Mouse (Mus musculus) heart, embryonic 10.5 days (tissue): ENCODE data around the gene Crebl2. TPM values are rescaled to one million over a fixed set of nuclear protein-coding genes. Genes with fewer than 3 reads are reported as not detected.

ENCODE experiments used
- DNase-seq: peaks from one replicate; pipeline ENCODE4 v3.0.0-alpha.2; 2017; ENCODE audit warnings: low spot score
- H3K27ac ChIP-seq: fragments of 300-500 bp; sonication (generic); 2 replicates; pipeline ENCODE4 v1.5.1; 2016; ENCODE audit warnings: mild to moderate bottlenecking
- H3K27me3 ChIP-seq: fragments of 300-500 bp; sonication (generic); 2 replicates; pipeline ENCODE4 v1.6.1; 2016; ENCODE audit warnings: mild to moderate bottlenecking; ENCODE audit not compliant: poor library complexity, insufficient read depth, severe bottlenecking
- H3K36me3 ChIP-seq: fragments of 300-500 bp; sonication (generic); 2 replicates; pipeline ENCODE4 v1.6.1; 2016; ENCODE audit warnings: mild to moderate bottlenecking, moderate library complexity
- H3K4me1 ChIP-seq: fragments of 300-500 bp; sonication (generic); 2 replicates; pipeline ENCODE4 v1.6.1; 2016; ENCODE audit warnings: mild to moderate bottlenecking
- H3K4me3 ChIP-seq: fragments of 300-500 bp; sonication (generic); 2 replicates; pipeline ENCODE4 v1.5.1; 2016; ENCODE audit warnings: mild to moderate bottlenecking, moderate library complexity
- H3K9me3 ChIP-seq: fragments of 300-500 bp; sonication (generic); 2 replicates; pipeline ENCODE4 v1.6.1; 2016; ENCODE audit warnings: mild to moderate bottlenecking, moderate library complexity
- WGBS: fragments of 180-500 bp; shearing (Covaris S2); methylation state at CpG from one replicate; pipeline ENCODE4 v1.1.7; 2016; 5-methylcytosine and 5-hydroxymethylcytosine counted together
- polyA plus RNA-seq: library from polyadenylated mRNA; unstranded; fragments of >200 nt; fragmentation: Nextera tagmentation; extraction: Ambion mirVana; gene quantifications from 2 replicates; pipeline ENCODE4 v1.2.1, GENCODE M21; 2016

Gene Crebl2
- polyA plus RNA-seq, 1 experiment from 2014 or later, result 1.0 TPM

GRCm38 (mm10) chr6:134903891-134904884 lies 74.2 kb downstream of the Crebl2 start:
- H3K9me3 ChIP-seq, result no peaks in the 10 kb centered on the region
- 83% methylated on average over 10 of the region's 10 CpGs for WGBS
- H3K4me1 ChIP-seq, result no peaks in the 10 kb centered on the region
- no peaks in the 10 kb centered on the region for H3K36me3 ChIP-seq
- no peak overlapping the region for H3K4me3 ChIP-seq
- H3K27me3 ChIP-seq, result no peaks in the 10 kb centered on the region
- no peak for DNase-seq
- H3K27ac ChIP-seq, result no peak overlapping the region

DNA sequence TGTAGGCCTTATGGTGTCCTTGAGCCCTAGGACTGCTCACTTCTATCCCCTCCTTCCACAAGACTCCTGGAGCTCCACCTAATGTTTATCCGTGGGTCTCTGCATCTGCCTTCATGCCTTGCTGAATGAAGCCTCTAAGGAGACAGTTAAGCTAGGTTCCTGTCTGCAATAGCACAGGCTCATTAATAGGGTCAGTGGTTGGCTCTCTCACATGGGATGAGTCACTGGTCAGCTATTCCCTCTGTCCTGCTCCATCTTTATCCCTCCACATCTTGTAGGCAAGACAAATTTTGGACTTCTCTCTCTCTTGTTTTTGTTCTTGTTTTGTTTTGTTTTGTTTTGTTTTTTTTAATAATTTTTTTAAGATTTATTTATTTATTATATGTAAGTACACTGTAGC lies 75.9 kb downstream of the Crebl2 start:
- Histone ChIP-seq H3K9me3 (no peaks in the 10 kb centered on the region), H3K27me3 (no peaks in the 10 kb centered on the region), H3K4me1 (no peaks in the 10 kb centered on the region), H3K27ac (no peak overlapping the region), H3K36me3 (no peaks in the 10 kb centered on the region), H3K4me3 (no peak overlapping the region)
- 77% methylated on average over 1 of the region's 1 CpGs for whole genome bisulfite sequencing
- no peak for DNase-seq

Other genes with a start within 250 kb of the Crebl2 start
- 3.1 and 5.8 TPM in 2 replicates for gene Mansc1, start 197.7 kb upstream of the Crebl2 start, polyA plus RNA-seq
- gene Borcs5, start 190.6 kb upstream of the Crebl2 start, polyA plus RNA-seq, result 16.2 and 16.7 TPM in 2 replicates
- gene Dusp16, start 37.5 kb upstream of the Crebl2 start, polyA plus RNA-seq, result 13.2 and 16.7 TPM in 2 replicates
- gene Gpr19, start 68.4 kb downstream of the Crebl2 start, polyA plus RNA-seq, result 9.0 and 11.8 TPM in 2 replicates
- 11.0 and 12.0 TPM in 2 replicates for gene Cdkn1b, start 90.2 kb downstream of the Crebl2 start, polyA plus RNA-seq
- gene Apold1, start 151.6 kb downstream of the Crebl2 start, polyA plus RNA-seq, result 2.2 and 2.9 TPM in 2 replicates
- gene Ddx47, start 181.5 kb downstream of the Crebl2 start, polyA plus RNA-seq, result 75.6 and 99.1 TPM in 2 replicates
- gene Gprc5a, start 235.5 kb downstream of the Crebl2 start, polyA plus RNA-seq, result 2.6 and 3.2 TPM in 2 replicates